Mouse (Mus musculus): Measurements from ENCODE around the gene Cars2. TPM values are rescaled to one million over a fixed set of nuclear protein-coding genes. Genes with fewer than 3 reads are reported as not detected.

The Cars2 gene
- total and polyA plus RNA-seq, 3 experiments: 45.6 to 67.1 (median 46.4) TPM

DNA sequence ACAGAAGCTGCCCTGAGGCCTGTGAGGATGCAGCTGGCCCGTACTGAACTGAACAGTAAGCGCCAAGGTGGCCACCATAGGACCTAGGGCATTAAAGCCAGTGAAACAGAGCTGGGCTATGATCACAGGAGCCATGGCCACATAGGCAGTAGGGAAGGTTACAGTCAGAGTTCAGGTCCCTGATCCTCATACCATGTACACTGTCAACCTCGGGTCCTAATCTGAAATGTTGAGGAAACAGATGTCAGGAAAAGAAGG is 85.9 kb downstream of the Cars2 start:
- dilution Hi-C loops (cut with MboI; ENCODE audit: extremely low pct_ligation_motif_present, extremely low pct_unique_long_range_greater_than_20kb, low sequenced_read_pairs) (no loop called here), in situ Hi-C loops (cut with MboI; ENCODE audit: low pct_ligation_motif_present, low pct_unique_long_range_greater_than_20kb, low sequenced_read_pairs) (no loop called here)
- H3K79me2 ChIP-seq (replicated peaks; ENCODE audit: control insufficient read depth, extremely low read depth, insufficient read depth, poor library complexity, severe bottlenecking): peaks cover 15% of the 10 kb centered on the region
- peaks cover 13 to 25% of the 10 kb centered on the region in 2 experiments for H3K36me3 ChIP-seq (replicated peaks in 1 of 2; ENCODE audit: control insufficient read depth in 1 of 2, insufficient read depth in 1 of 2, low read length in 1 of 2)
- peak overlapping the region; percentile 55 for H3K4me2 ChIP-seq (ENCODE audit: insufficient read depth, low read depth, poor library complexity, severe bottlenecking)
- no peak for DNase-seq (ENCODE audit: extremely low read depth)
- H3K9me3 ChIP-seq (replicated peaks; ENCODE audit: low read length): peaks cover 23% of the 10 kb centered on the region
- H3K27ac ChIP-seq (ENCODE audit: insufficient read depth, low read depth): peak overlapping the region; percentile 90
- H3K9ac ChIP-seq (ENCODE audit: insufficient read depth, low read depth): no peak overlapping the region
- TF ChIP-seq CTCF (conservative IDR thresholded peaks at IDR 0.05 in 1 of 2, IDR thresholded peaks at IDR 0.05 in 1 of 2; ENCODE audit: low read depth in 2 of 2, low read length in 2 of 2) (no peak), RAD21 (IDR thresholded peaks at IDR 0.05; ENCODE audit: low read depth, low read length) (no peak), MAZ (IDR thresholded peaks at IDR 0.05; ENCODE audit: low read depth, low read length) (0 out of 2 replicates have a peak, but pooled peaks have one; percentile 4)
- no peak overlapping the region for H3K4me3 ChIP-seq (replicated peaks in 1 of 3; ENCODE audit: low read depth in 2 of 3, low read length in 2 of 3, poor library complexity in 1 of 3)
- H3K27me3 ChIP-seq (replicated peaks): no peaks in the 10 kb centered on the region
- H3K4me1 ChIP-seq (ENCODE audit: control insufficient read depth in 1 of 2, insufficient read depth in 2 of 2): peaks cover 41 to 66% of the 10 kb centered on the region in 2 experiments

Other genes starting within 250 kb of the Cars2 start
- 0.04 TPM in 2 replicates for gene Col4a2, start 238.0 kb downstream of the Cars2 start, total RNA-seq (2012; rRNA removed)
- not detected in 2 replicates for gene Col4a2, start 238.0 kb downstream of the Cars2 start, total RNA-seq (2014; rRNA removed)
- 0.07 and 0.11 TPM in 2 replicates for gene Col4a2, start 238.0 kb downstream of the Cars2 start, polyA plus RNA-seq (2012; ENCODE audit: insufficient read length, low read depth)
- gene Col4a1, start 238.0 kb downstream of the Cars2 start, total RNA-seq (2012; rRNA removed): 0.04 TPM in 1 of 2 replicates, not detected in the other
- gene Col4a1, start 238.0 kb downstream of the Cars2 start, total RNA-seq (2014; rRNA removed): 0.13 and 0.36 TPM in 2 replicates
- 0.27 TPM in 1 of 2 replicates, not detected in the other for gene Col4a1, start 238.0 kb downstream of the Cars2 start, polyA plus RNA-seq (2012; ENCODE audit: insufficient read length, low read depth)
- 18.2 and 23.2 TPM in 2 replicates for gene Rab20, start 72.1 kb downstream of the Cars2 start, total RNA-seq (2012; rRNA removed)
- 19.0 and 22.8 TPM in 2 replicates for gene Rab20, start 72.1 kb downstream of the Cars2 start, total RNA-seq (2014; rRNA removed)
- gene Rab20, start 72.1 kb downstream of the Cars2 start, polyA plus RNA-seq (2012; ENCODE audit: insufficient read length, low read depth): 12.8 and 17.2 TPM in 2 replicates
- gene Naxd, start 53.3 kb downstream of the Cars2 start, total RNA-seq (2012; rRNA removed): 57.1 and 59.8 TPM in 2 replicates
- gene Naxd, start 53.3 kb downstream of the Cars2 start, total RNA-seq (2014; rRNA removed): 39.7 and 40.4 TPM in 2 replicates
- gene Naxd, start 53.3 kb downstream of the Cars2 start, polyA plus RNA-seq (2012; ENCODE audit: insufficient read length, low read depth): 50.1 and 52.8 TPM in 2 replicates
- gene Ing1, start 4.8 kb upstream of the Cars2 start, total RNA-seq (2012; rRNA removed): 25.0 and 30.9 TPM in 2 replicates
- 33.1 and 33.8 TPM in 2 replicates for gene Ing1, start 4.8 kb upstream of the Cars2 start, total RNA-seq (2014; rRNA removed)
- 47.8 and 65.3 TPM in 2 replicates for gene Ing1, start 4.8 kb upstream of the Cars2 start, polyA plus RNA-seq (2012; ENCODE audit: insufficient read length, low read depth)
- gene Ankrd10, start 85.0 kb upstream of the Cars2 start, total RNA-seq (2012; rRNA removed): 39.0 and 50.4 TPM in 2 replicates
- gene Ankrd10, start 85.0 kb upstream of the Cars2 start, total RNA-seq (2014; rRNA removed): 46.9 and 59.5 TPM in 2 replicates
- gene Ankrd10, start 85.0 kb upstream of the Cars2 start, polyA plus RNA-seq (2012; ENCODE audit: insufficient read length, low read depth): 32.8 and 36.9 TPM in 2 replicates
- not detected in 2 replicates for gene 1700016D06Rik, start 150.3 kb upstream of the Cars2 start, total RNA-seq (2012; rRNA removed)
- not detected in 2 replicates for gene 1700016D06Rik, start 150.3 kb upstream of the Cars2 start, total RNA-seq (2014; rRNA removed)
- gene 1700016D06Rik, start 150.3 kb upstream of the Cars2 start, polyA plus RNA-seq (2012; ENCODE audit: insufficient read length, low read depth): not detected in 2 replicates
- gene Arhgef7, start 176.9 kb upstream of the Cars2 start, total RNA-seq (2012; rRNA removed): 17.0 and 18.6 TPM in 2 replicates
- 8.0 and 8.5 TPM in 2 replicates for gene Arhgef7, start 176.9 kb upstream of the Cars2 start, total RNA-seq (2014; rRNA removed)
- 23.9 and 28.7 TPM in 2 replicates for gene Arhgef7, start 176.9 kb upstream of the Cars2 start, polyA plus RNA-seq (2012; ENCODE audit: insufficient read length, low read depth)

Measured in CH12.LX (cell line).